Mouse (Mus musculus): ENCODE results near the gene Mdga1.
A peak's percentile ranks its signal among the peaks of the same experiment; 100 is the strongest.

Mdga1 gene

GRCm38 (mm10) chr17:29887881-29888826 lies 81.7 kb downstream of the Mdga1 start:
- no peak for DNase-seq (ENCODE audit: extremely low read depth, insufficient read length, low spot score)

- DNase-seq (ENCODE audit: extremely low read depth, insufficient read length, low spot score), result no peak
These were observed 82.5 kb downstream of the Mdga1 start for GRCm38 (mm10) chr17:29887271-29887880.

GRCm38 (mm10) chr17:29886655-29887251 lies 83.1 kb downstream of the Mdga1 start:
- peak; percentile 10 for DNase-seq (ENCODE audit: extremely low read depth, insufficient read length, low spot score)

GRCm38 (mm10) chr17:29886061-29886460 lies 83.8 kb downstream of the Mdga1 start:
- no peak for DNase-seq (ENCODE audit: extremely low read depth, insufficient read length, low spot score)

- no peak for DNase-seq (ENCODE audit: extremely low read depth, insufficient read length, low spot score)
These were observed 85.3 kb downstream of the Mdga1 start for GRCm38 (mm10) chr17:29884596-29884995.

- DNase-seq (ENCODE audit: extremely low read depth, insufficient read length, low spot score), result no peak
These were observed 86.5 kb downstream of the Mdga1 start for GRCm38 (mm10) chr17:29883351-29883750.

- peak; percentile 20 for DNase-seq (ENCODE audit: extremely low read depth, insufficient read length, low spot score)
These were observed 87.0 kb downstream of the Mdga1 start for GRCm38 (mm10) chr17:29882885-29883284.

GRCm38 (mm10) chr17:29880251-29880650 lies 89.6 kb downstream of the Mdga1 start:
- no peak for DNase-seq (ENCODE audit: extremely low read depth, insufficient read length, low spot score)

- no peak for DNase-seq (ENCODE audit: extremely low read depth, insufficient read length, low spot score)
These were observed 90.9 kb downstream of the Mdga1 start for GRCm38 (mm10) chr17:29878990-29879389.

- no peak for DNase-seq (ENCODE audit: extremely low read depth, insufficient read length, low spot score)
These were observed 95.7 kb downstream of the Mdga1 start for GRCm38 (mm10) chr17:29874082-29874679.

GRCm38 (mm10) chr17:29873580-29874015 lies 96.3 kb downstream of the Mdga1 start:
- DNase-seq (ENCODE audit: extremely low read depth, insufficient read length, low spot score), result peak; percentile 70

- DNase-seq (ENCODE audit: extremely low read depth, insufficient read length, low spot score), result no peak
These were observed 99.6 kb downstream of the Mdga1 start for GRCm38 (mm10) chr17:29870316-29870715.

- no peak for DNase-seq (ENCODE audit: extremely low read depth, insufficient read length, low spot score)
These were observed 104.0 kb downstream of the Mdga1 start for GRCm38 (mm10) chr17:29865914-29866313.

GRCm38 (mm10) chr17:29864440-29864839 lies 105.4 kb downstream of the Mdga1 start:
- DNase-seq (ENCODE audit: extremely low read depth, insufficient read length, low spot score), result no peak

- DNase-seq (ENCODE audit: extremely low read depth, insufficient read length, low spot score), result no peak
These were observed 110.1 kb downstream of the Mdga1 start for GRCm38 (mm10) chr17:29859788-29860283.

- no peak for DNase-seq (ENCODE audit: extremely low read depth, insufficient read length, low spot score)
These were observed 111.1 kb downstream of the Mdga1 start for GRCm38 (mm10) chr17:29858764-29859163.

- no peak for DNase-seq (ENCODE audit: extremely low read depth, insufficient read length, low spot score)
These were observed 113.9 kb downstream of the Mdga1 start for GRCm38 (mm10) chr17:29855702-29856580.

- DNase-seq (ENCODE audit: extremely low read depth, insufficient read length, low spot score), result no peak
These were observed 115.1 kb downstream of the Mdga1 start for GRCm38 (mm10) chr17:29854835-29855234.

GRCm38 (mm10) chr17:29854388-29854787 lies 115.5 kb downstream of the Mdga1 start:
- DNase-seq (ENCODE audit: extremely low read depth, insufficient read length, low spot score), result no peak

Data from 3134 (cell line).